Mouse (Mus musculus) megakaryocyte, embryonic 14.5 days (primary cell): Measurements from ENCODE around the gene Ttc8. TPM values are rescaled to one million over a fixed set of nuclear protein-coding genes. Genes with fewer than 3 reads are reported as not detected.
"Not testable (repeated sequence)": the region's sequence is repeated elsewhere in the genome, so short reads cannot be mapped to it uniquely, and the experiment has no call there.

Source experiments
- H3K27me3 ChIP-seq: replicated peaks from 2 replicates; pipeline ENCODE3; 2012; ENCODE audit warnings: inconsistent platforms
- H3K36me3 ChIP-seq: replicated peaks from 2 replicates; pipeline ENCODE3; 2012; ENCODE audit warnings: low read length, inconsistent platforms, mixed read lengths
- H3K4me1 ChIP-seq: 2 replicates; pipeline ENCODE4 v1.6.1; 2012; ENCODE audit warnings: inconsistent platforms
- H3K4me3 ChIP-seq: replicated peaks from 2 replicates; pipeline ENCODE3; 2012; ENCODE audit warnings: moderate library complexity, mild to moderate bottlenecking, inconsistent platforms
- H3K9me3 ChIP-seq: 2 replicates; pipeline ENCODE4 v1.6.1; 2012; ENCODE audit warnings: inconsistent platforms
- FLI1 ChIP-seq: IDR thresholded peaks from 2 replicates; pipeline ENCODE4 v1.6.1; 2012; ENCODE audit warnings: low read length, inconsistent platforms, mixed read lengths
- GATA1 ChIP-seq: IDR thresholded peaks from 3 replicates; pipeline ENCODE4 v1.6.1; 2012; ENCODE audit warnings: mixed read lengths, low read length, inconsistent platforms, borderline replicate concordance
- polyA plus RNA-seq: library from polyadenylated mRNA; stranded (reverse); fragments of >175 nt; gene quantifications from 2 replicates; pipeline ENCODE4 v1.2.3, GENCODE M21; 2012; ENCODE audit warnings: low replicate concordance; ENCODE audit not compliant: insufficient read depth

Ttc8 gene
- polyA plus RNA-seq, 1 experiment, result 0.39 TPM

DNA sequence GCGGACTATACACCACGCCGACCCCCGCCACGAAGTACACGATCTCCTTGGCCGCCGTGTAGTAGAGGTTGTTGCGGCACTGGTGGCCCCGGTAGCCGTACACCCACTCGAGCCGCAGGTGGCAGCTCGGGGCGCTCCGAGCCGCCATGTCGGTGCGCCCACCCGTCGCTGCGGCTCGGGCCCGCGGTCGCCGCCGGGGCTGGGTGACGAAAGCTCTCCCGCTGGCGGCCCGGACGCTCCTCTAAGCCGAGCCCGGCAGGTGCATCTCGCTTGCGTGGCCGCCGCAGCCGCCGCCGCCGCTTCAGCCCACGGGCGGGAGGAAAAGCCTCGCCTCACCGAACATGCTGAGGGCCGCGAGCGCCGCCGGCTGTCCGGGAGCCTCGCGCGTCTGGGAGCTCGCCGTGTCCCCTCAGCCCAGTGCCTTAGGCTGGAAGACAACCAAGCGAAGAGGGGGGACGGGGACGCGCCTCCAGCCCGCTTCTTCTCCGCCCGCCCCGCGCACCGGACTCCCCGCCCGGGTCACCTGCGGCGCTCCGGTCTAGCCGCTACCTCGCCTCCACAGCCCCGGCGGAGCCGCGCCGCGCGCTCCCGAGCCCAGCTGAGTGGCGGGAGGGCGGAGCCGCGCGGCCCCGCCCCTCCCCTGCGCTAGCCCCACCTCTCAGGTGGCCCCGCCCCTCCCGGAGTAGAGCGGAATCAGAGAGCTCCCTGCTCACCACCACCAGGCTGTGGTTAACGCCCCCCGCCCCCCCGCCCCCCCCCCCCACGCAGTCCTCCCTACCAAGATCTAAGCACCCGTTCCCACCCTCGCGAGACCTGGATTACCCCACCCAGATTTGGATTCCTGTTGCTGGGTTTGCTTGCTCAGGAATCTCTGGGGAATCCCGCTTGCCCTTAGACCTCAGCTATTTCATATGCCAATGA, 19.2 kb upstream of the Ttc8 start, which contains the start of gene Eml5:
Gene Eml5 (minus strand): TSS at position 604 of the 921 bp plus-strand sequence.
- Histone ChIP-seq H3K4me3 (peak within 1 kb of the TSS; percentile 94), H3K27me3 (peaks cover 32% of the 10 kb centered on the region), H3K9me3 (peaks cover 2% of the 10 kb centered on the region; the same call in 1 of the 2 replicates), H3K4me1 (peaks cover 10% of the 10 kb centered on the region), H3K36me3 (no peaks in the 10 kb centered on the region)
- TF ChIP-seq FLI1 (no peak), GATA1 (no peak)

DNA sequence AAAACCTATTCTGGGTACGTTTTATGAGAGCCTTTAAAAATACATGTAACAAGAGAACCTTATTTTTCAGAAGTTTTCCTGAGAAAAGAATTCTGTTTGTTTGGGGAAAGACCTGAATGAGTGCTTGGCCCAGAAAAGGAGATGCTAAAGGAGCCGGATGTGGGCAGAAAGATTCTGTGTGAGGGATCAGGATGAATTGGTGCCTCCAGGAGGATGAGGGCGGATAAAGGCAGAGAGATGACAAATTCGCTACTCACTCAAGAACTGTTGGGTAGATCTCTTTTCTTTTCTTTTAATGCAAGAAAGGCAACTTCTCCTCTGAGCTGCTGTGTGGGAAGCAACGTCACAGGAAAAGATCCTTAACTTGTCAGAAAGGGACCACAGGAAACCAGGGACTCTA, 14.9 kb upstream of the Ttc8 start:
- no peak overlapping the region for H3K4me3 ChIP-seq
- no peaks in the 10 kb centered on the region for H3K36me3 ChIP-seq
- TF ChIP-seq FLI1, result no peak
- H3K27me3 ChIP-seq, result peaks cover 27% of the 10 kb centered on the region
- peaks cover 7% of the 10 kb centered on the region for H3K4me1 ChIP-seq
- no peaks in the 10 kb centered on the region for H3K9me3 ChIP-seq

GRCm38 (mm10) chr12:98910096-98910495, 10.3 kb upstream of the Ttc8 start:
- H3K4me1 ChIP-seq, result no peaks in the 10 kb centered on the region; the same call in 1 of the 2 replicates
- H3K27me3 ChIP-seq, result peaks cover 11% of the 10 kb centered on the region
- TF ChIP-seq GATA1 (no peak), FLI1 (no peak)
- H3K4me3 ChIP-seq, result no peak overlapping the region
- no peaks in the 10 kb centered on the region for H3K9me3 ChIP-seq
- H3K36me3 ChIP-seq, result no peaks in the 10 kb centered on the region

- H3K36me3 ChIP-seq, result no peaks in the 10 kb centered on the region
- TF ChIP-seq GATA1, result no peak
- TF ChIP-seq FLI1, result no peak
- H3K27me3 ChIP-seq, result no peaks in the 10 kb centered on the region
Observed at GRCm38 (mm10) chr12:98931174-98931573, 10.8 kb downstream of the Ttc8 start.

DNA sequence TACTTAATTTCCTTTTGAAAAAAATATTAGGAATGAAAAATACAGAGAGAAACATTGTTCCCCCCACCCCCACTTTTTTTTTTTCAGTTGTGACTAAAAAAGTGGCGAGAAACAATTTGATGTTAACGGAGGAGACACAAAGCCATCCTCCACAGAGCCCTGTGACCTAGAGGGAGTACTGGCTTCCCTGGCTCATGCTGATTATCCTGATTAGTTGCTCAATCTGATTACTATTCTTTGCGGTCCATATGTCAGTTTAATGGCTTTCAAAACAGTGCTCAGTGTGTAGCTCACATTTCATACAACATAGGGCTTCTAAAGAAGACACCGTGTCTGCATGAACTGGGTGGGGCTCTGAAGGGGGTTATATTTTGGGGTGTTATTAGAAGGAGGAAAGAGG, 12.1 kb downstream of the Ttc8 start:
- Histone ChIP-seq H3K4me3 (no peak overlapping the region), H3K9me3 (peaks cover 30% of the 10 kb centered on the region), H3K4me1 (no peaks in the 10 kb centered on the region), H3K36me3 (no peaks in the 10 kb centered on the region), H3K27me3 (no peaks in the 10 kb centered on the region)
- TF ChIP-seq GATA1, result no peak
- no peak for TF ChIP-seq FLI1

More at GRCm38 (mm10) chr12:98931174-98931573, 10.8 kb downstream of the Ttc8 start:
- peaks cover 24% of the 10 kb centered on the region for H3K9me3 ChIP-seq
- H3K4me3 ChIP-seq, result no peak overlapping the region
- H3K4me1 ChIP-seq, result no peaks in the 10 kb centered on the region

- TF ChIP-seq GATA1 (no peak), FLI1 (no peak)
- H3K4me1 ChIP-seq, result no peaks in the 10 kb centered on the region
- no peaks in the 10 kb centered on the region for H3K36me3 ChIP-seq
- no peak overlapping the region for H3K4me3 ChIP-seq
- H3K9me3 ChIP-seq, result peaks cover 30% of the 10 kb centered on the region
- H3K27me3 ChIP-seq, result no peaks in the 10 kb centered on the region
Observed at GRCm38 (mm10) chr12:98932856-98933255, 12.5 kb downstream of the Ttc8 start.

- not testable (repeated sequence) for H3K9me3 ChIP-seq, H3K36me3 ChIP-seq, H3K4me3 ChIP-seq, H3K4me1 ChIP-seq, H3K27me3 ChIP-seq
Observed at GRCm38 (mm10) chr12:98951295-98951694, 30.9 kb downstream of the Ttc8 start.

GRCm38 (mm10) chr12:98956951-98957350, 36.6 kb downstream of the Ttc8 start:
- H3K36me3 ChIP-seq, result no peaks in the 10 kb centered on the region
- H3K9me3 ChIP-seq, result no peaks in the 10 kb centered on the region
- H3K4me1 ChIP-seq, result no peaks in the 10 kb centered on the region
- H3K4me3 ChIP-seq, result no peak overlapping the region
- TF ChIP-seq FLI1 (no peak), GATA1 (no peak)
- H3K27me3 ChIP-seq, result no peaks in the 10 kb centered on the region

DNA sequence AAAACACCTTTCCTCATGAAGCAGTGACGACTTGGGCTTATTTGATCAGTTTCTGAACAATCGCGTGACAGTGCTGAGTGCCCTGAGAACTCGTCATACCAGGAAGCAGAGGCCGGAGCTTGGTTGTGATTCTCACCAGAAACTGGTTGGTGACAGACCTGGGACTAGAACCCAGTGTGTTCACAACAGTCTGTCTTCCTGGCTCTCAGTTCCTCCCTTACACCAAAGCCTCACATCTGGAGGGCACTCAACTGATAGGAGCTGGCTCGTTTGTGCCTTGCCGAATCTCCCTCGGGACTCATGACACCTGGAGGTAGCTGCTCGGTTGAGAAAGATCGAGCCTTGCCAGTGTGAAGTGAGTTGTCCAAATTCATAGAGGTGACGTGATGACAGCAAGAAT, 37.1 kb downstream of the Ttc8 start:
- Histone ChIP-seq H3K36me3 (no peaks in the 10 kb centered on the region), H3K4me1 (no peaks in the 10 kb centered on the region), H3K27me3 (no peaks in the 10 kb centered on the region), H3K9me3 (no peaks in the 10 kb centered on the region), H3K4me3 (no peak overlapping the region)
- TF ChIP-seq GATA1 (no peak), FLI1 (no peak)

GRCm38 (mm10) chr12:98961008-98961407, 40.6 kb downstream of the Ttc8 start:
- Histone ChIP-seq H3K4me3 (no peak overlapping the region), H3K4me1 (no peaks in the 10 kb centered on the region), H3K27me3 (no peaks in the 10 kb centered on the region), H3K36me3 (no peaks in the 10 kb centered on the region), H3K9me3 (peaks cover 5% of the 10 kb centered on the region)
- TF ChIP-seq FLI1 (no peak), GATA1 (no peak)
